Mouse (Mus musculus): Measurements from ENCODE around the gene Noxo1. TPM values are rescaled to one million over a fixed set of nuclear protein-coding genes. Genes with fewer than 3 reads are reported as not detected.
"Not testable (repeated sequence)": the region's sequence is repeated elsewhere in the genome, so short reads cannot be mapped to it uniquely, and the experiment has no call there.

Noxo1 gene
- polyA plus RNA-seq, 1 experiment, result 10.8 TPM

DNA sequence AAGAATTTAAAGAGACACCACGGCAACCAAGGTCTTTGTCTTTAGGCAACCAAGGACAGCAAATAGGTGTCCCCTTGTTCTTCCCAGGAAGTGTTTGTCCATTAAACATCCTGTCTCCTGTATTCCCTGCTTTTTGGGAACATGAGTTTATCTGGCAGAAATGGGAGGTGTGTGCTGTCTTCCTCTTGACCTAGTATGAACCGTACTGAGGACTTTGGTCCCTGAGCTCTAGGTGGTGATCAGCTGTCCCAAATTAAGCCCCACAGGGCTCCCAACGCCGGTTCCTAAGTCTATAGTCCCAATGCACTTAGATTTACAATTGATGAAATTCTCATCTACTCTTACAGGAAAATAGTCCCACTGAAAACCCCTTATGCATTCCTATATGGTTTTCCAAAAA lies 45.3 kb upstream of the Noxo1 start:
- no peak for TF ChIP-seq POLR2A (IDR thresholded peaks at IDR 0.05; ENCODE audit: control insufficient read depth, extremely low read depth, insufficient read depth, low read length, poor library complexity)

DNA sequence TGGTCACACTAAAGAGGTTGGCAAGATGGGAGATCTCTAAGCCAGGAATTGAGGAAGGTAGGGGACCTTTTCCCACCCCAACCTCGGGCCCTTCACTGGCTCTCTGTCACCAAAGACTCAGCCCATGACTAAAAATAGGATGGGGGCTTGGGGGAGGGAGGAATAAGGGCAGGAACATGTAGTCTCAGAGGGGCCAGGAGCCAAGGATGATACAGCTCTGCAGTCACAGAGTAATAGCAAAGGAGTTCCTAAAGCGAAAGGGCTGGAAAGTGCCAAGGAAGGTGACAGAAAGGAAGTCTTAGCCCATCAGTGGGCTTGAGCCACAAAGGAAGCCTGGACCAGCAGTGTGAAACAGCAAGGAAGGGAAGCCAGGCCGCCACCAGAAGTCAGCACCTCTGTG lies 44.2 kb upstream of the Noxo1 start:
- no peaks in the 10 kb centered on the region for H3K36me3 ChIP-seq (ENCODE audit: control insufficient read depth, insufficient read depth, low read length)
- no peaks in the 10 kb centered on the region; the same call in 1 of the 2 replicates for H3K27me3 ChIP-seq (ENCODE audit: control insufficient read depth, insufficient read depth, low read length)
- peaks cover 12% of the 10 kb centered on the region for H3K4me1 ChIP-seq (replicated peaks; ENCODE audit: control insufficient read depth, insufficient read depth, low read length)
- no peak for TF ChIP-seq CTCF (IDR thresholded peaks at IDR 0.05; ENCODE audit: borderline replicate concordance, control insufficient read depth, extremely low read depth, insufficient read depth, low read length, poor library complexity)
- no peak for TF ChIP-seq POLR2A (IDR thresholded peaks at IDR 0.05; ENCODE audit: control insufficient read depth, extremely low read depth, insufficient read depth, low read length, poor library complexity)
- 58% methylated on average over 3 of the region's 3 CpGs for WGBS
- H3K27ac ChIP-seq (ENCODE audit: control insufficient read depth, insufficient read depth, low read length), result no peak overlapping the region
- no peak overlapping the region for H3K4me3 ChIP-seq (ENCODE audit: control insufficient read depth, insufficient read depth, low read length)
- no peak for DNase-seq

More for the DNA sequence above, 45.3 kb upstream of the Noxo1 start:
- H3K36me3 ChIP-seq (ENCODE audit: control insufficient read depth, insufficient read depth, low read length), result no peaks in the 10 kb centered on the region
- 90% methylated on average over 4 of the region's 4 CpGs for WGBS
- DNase-seq, result no peak
- H3K27me3 ChIP-seq (ENCODE audit: control insufficient read depth, insufficient read depth, low read length), result no peaks in the 10 kb centered on the region; the same call in 1 of the 2 replicates
- peaks cover 12% of the 10 kb centered on the region for H3K4me1 ChIP-seq (replicated peaks; ENCODE audit: control insufficient read depth, insufficient read depth, low read length)
- no peak overlapping the region for H3K27ac ChIP-seq (ENCODE audit: control insufficient read depth, insufficient read depth, low read length)
- no peak overlapping the region for H3K4me3 ChIP-seq (ENCODE audit: control insufficient read depth, insufficient read depth, low read length)

DNA sequence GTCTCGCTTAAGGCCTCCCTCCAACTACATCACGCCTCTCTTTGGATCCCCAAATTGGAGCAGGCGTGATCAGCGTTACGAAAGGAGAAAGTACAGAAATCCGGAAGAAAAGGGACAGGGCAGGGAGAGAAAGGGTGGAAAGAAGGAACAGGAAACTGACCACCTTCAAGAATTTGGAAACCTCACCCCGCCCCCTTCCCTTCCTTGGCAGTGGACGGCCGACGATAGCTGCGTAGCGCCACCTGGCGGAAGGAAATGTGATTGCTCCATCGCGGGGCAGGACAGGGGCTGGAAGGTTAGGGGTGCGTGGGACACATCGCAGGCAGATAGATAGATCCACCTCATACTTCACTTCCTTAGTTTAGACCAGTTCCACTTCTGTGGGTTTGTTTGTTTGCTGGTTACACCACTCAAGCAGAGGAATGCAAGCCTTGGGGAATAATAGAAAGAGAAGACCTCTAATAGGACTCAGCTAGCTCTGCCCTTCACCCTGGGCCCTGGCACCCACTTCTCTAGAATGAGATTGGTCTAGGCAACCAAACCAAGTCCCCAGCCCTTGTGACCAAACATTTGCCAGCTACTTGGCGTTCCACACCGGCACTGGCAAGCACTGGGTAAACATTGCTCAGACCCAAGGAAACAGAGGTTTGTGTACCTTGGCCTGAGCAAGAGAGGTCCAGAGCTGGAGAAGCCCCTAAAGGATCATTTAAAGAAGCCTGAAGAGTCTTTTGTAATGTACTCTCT lies 41.9 kb upstream of the Noxo1 start:
- H3K27me3 ChIP-seq (ENCODE audit: control insufficient read depth, insufficient read depth, low read length), result peaks cover 10% of the 10 kb centered on the region; the same call in 1 of the 2 replicates
- H3K27ac ChIP-seq (ENCODE audit: control insufficient read depth, insufficient read depth, low read length), result no peak overlapping the region
- WGBS, result 14% methylated on average over 19 of the region's 19 CpGs
- TF ChIP-seq CTCF (IDR thresholded peaks at IDR 0.05; ENCODE audit: borderline replicate concordance, control insufficient read depth, extremely low read depth, insufficient read depth, low read length, poor library complexity), result peak; percentile 98
- no peak for TF ChIP-seq POLR2A (IDR thresholded peaks at IDR 0.05; ENCODE audit: control insufficient read depth, extremely low read depth, insufficient read depth, low read length, poor library complexity)
- no peaks in the 10 kb centered on the region for H3K36me3 ChIP-seq (ENCODE audit: control insufficient read depth, insufficient read depth, low read length)
- peak; percentile 73 for DNase-seq
- no peak overlapping the region for H3K4me3 ChIP-seq (ENCODE audit: control insufficient read depth, insufficient read depth, low read length)
- H3K4me1 ChIP-seq (replicated peaks; ENCODE audit: control insufficient read depth, insufficient read depth, low read length), result peaks cover 20% of the 10 kb centered on the region

DNA sequence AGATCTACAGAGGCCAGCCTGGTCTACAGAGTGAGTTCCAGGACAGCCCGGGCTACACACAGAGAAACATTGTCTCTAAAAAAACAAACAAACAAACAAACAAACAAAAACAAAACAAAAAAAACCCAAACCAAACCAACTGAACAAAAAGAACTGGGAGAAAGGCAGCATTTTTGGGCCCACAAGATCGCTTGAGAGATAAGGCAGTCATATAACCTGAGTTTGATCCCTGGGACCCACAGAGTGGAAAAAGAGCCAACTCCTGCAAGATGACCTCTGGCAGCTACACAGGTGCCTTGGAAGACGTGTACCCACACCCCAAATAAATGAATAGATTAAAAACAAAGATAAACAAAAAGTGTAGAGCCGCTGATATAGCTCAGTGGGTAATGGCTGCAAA lies 41.1 kb upstream of the Noxo1 start:
- Histone ChIP-seq H3K27me3 (ENCODE audit: control insufficient read depth, insufficient read depth, low read length) (peaks cover 10% of the 10 kb centered on the region; the same call in 1 of the 2 replicates), H3K27ac (ENCODE audit: control insufficient read depth, insufficient read depth, low read length) (no peak overlapping the region), H3K36me3 (ENCODE audit: control insufficient read depth, insufficient read depth, low read length) (no peaks in the 10 kb centered on the region), H3K4me1 (replicated peaks; ENCODE audit: control insufficient read depth, insufficient read depth, low read length) (peaks cover 14% of the 10 kb centered on the region; the same call in 1 of the 2 replicates), H3K4me3 (ENCODE audit: control insufficient read depth, insufficient read depth, low read length) (no peak overlapping the region)
- WGBS, result 86% methylated on average over 4 of the region's 4 CpGs
- no peak for TF ChIP-seq POLR2A (IDR thresholded peaks at IDR 0.05; ENCODE audit: control insufficient read depth, extremely low read depth, insufficient read depth, low read length, poor library complexity)
- TF ChIP-seq CTCF (IDR thresholded peaks at IDR 0.05; ENCODE audit: borderline replicate concordance, control insufficient read depth, extremely low read depth, insufficient read depth, low read length, poor library complexity), result no peak
- DNase-seq, result no peak

DNA sequence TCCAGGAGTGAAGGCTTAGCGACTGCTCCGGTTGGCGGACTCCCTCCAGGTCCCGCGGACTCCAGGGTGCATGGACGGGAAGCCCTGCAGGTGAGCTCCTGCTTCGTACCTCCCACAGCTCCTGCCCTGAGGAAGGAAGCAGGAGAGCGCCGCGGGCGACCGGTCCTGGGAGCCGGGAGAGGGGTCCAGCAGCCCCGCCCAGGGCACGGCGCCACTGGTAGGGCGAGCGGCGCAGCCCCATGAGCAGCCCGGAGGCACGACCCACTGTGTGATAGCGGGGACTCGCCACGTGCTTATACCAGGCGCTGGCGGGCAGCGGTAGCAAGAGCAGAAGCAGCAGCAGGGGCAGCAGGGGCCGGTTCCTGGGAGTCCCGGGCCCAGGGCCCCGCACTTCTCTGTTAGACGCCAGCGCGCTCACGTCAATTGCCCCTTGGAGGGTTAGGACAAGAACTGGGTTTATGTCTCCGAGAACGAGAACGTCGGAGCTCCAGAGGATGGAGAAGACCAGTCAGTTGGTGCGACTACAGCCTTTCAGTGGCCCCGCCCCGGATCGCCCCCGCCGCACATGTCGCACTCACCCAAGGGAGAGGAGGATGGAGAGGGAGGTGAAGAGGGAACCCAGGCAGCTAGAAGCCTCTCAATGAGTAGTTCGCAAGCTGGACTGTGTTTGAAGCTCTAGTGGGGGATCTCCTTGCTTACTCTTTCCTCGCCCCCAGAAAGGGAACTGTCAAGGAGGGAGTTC lies 37.8 kb upstream of the Noxo1 start, which contains the start of gene Npw:
Npw (minus strand) TSS at position 441 of the 742 bp plus-strand sequence.
- TF ChIP-seq CTCF (IDR thresholded peaks at IDR 0.05; ENCODE audit: borderline replicate concordance, control insufficient read depth, extremely low read depth, insufficient read depth, low read length, poor library complexity), result no peak
- no peak for TF ChIP-seq POLR2A (IDR thresholded peaks at IDR 0.05; ENCODE audit: control insufficient read depth, extremely low read depth, insufficient read depth, low read length, poor library complexity)
- Histone ChIP-seq H3K36me3 (ENCODE audit: control insufficient read depth, insufficient read depth, low read length) (no peaks in the 10 kb centered on the region), H3K4me3 (ENCODE audit: control insufficient read depth, insufficient read depth, low read length) (no peak within 1 kb of the TSS), H3K27ac (ENCODE audit: control insufficient read depth, insufficient read depth, low read length) (no peak within 1 kb of the TSS), H3K27me3 (ENCODE audit: control insufficient read depth, insufficient read depth, low read length) (peaks cover 10% of the 10 kb centered on the region; the same call in 1 of the 2 replicates), H3K4me1 (replicated peaks; ENCODE audit: control insufficient read depth, insufficient read depth, low read length) (peaks cover 9% of the 10 kb centered on the region; the same call in 1 of the 2 replicates)
- DNase-seq, result no peak
- 5% methylated on average over 47 of the region's 47 CpGs for WGBS

DNA sequence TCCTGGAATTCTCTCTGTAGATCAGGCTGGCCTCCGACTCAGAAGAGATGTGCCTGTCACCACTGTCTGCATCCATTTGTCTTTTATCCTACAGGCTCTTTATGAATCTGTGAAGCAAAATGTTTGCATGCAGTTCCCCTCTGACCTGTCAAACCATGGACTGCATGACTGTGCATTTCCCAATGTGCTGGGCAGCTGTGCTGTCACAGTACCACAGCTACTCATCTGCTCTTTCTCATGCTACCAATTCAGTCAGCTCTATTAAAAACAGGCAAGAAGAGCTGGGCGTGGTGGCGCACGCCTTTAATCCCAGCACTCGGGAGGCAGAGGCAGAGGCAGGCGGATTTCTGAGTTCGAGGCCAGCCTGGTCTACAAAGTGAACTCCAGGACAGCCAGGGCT lies 29.0 kb upstream of the Noxo1 start:
- not testable (repeated sequence) for H3K36me3 ChIP-seq (ENCODE audit: control insufficient read depth, insufficient read depth, low read length); H3K27ac ChIP-seq (ENCODE audit: control insufficient read depth, insufficient read depth, low read length); H3K27me3 ChIP-seq (ENCODE audit: control insufficient read depth, insufficient read depth, low read length); H3K4me3 ChIP-seq (ENCODE audit: control insufficient read depth, insufficient read depth, low read length); DNase-seq
- peaks cover 17% of the 10 kb centered on the region for H3K4me1 ChIP-seq (replicated peaks; ENCODE audit: control insufficient read depth, insufficient read depth, low read length)
- WGBS, result 78% methylated on average over 7 of the region's 7 CpGs
